Mouse (Mus musculus) forebrain, embryonic 14.5 days (tissue): ENCODE measurements around the gene Cntnap4. TPM values are rescaled to one million over a fixed set of nuclear protein-coding genes. Genes with fewer than 3 reads are reported as not detected.

Source experiments
- ATAC-seq: fragments of 200-750 bp; cut with Nextera tagmentation; 2 replicates; pipeline ENCODE4 v1.8.0; 2017; ENCODE audit warnings: mild to moderate bottlenecking, moderate library complexity
- DNase-seq: peaks from one replicate; pipeline ENCODE4 v3.0.0-alpha.2; 2015; ENCODE audit warnings: low spot score
- H3K27ac ChIP-seq: fragments of 300-500 bp; sonication (generic); 2 replicates; pipeline ENCODE4 v1.5.1; 2014; ENCODE audit warnings: low read depth, mild to moderate bottlenecking, control low read depth, low read length, moderate library complexity
- H3K27me3 ChIP-seq: fragments of 300-500 bp; sonication (generic); replicated peaks from 2 replicates; pipeline ENCODE4 v1.6.1; 2014; ENCODE audit warnings: low read length, control low read depth, mixed read lengths; ENCODE audit not compliant: control insufficient read depth, insufficient read depth
- H3K36me3 ChIP-seq: fragments of 300-500 bp; sonication (generic); 2 replicates; pipeline ENCODE4 v1.6.1; 2014; ENCODE audit warnings: low read length, control low read depth; ENCODE audit not compliant: control insufficient read depth, insufficient read depth
- H3K4me1 ChIP-seq: fragments of 300-500 bp; sonication (generic); 2 replicates; pipeline ENCODE4 v1.6.1; 2014; ENCODE audit warnings: antibody characterized with exemption, low read length, control low read depth; ENCODE audit not compliant: control insufficient read depth, insufficient read depth
- H3K4me2 ChIP-seq: fragments of 300-500 bp; sonication (generic); 2 replicates; pipeline ENCODE4 v1.6.1; 2014; ENCODE audit warnings: mild to moderate bottlenecking, control low read depth, low read length
- H3K4me3 ChIP-seq: fragments of 300-500 bp; sonication (generic); 2 replicates; pipeline ENCODE4 v1.5.1; 2014; ENCODE audit warnings: low read depth, low read length, control low read depth
- H3K9ac ChIP-seq: fragments of 300-500 bp; sonication (generic); 2 replicates; pipeline ENCODE4 v1.6.1; 2014; ENCODE audit warnings: mild to moderate bottlenecking, low read length, control low read depth, moderate library complexity
- H3K9me3 ChIP-seq: fragments of 300-500 bp; sonication (generic); replicated peaks from 2 replicates; pipeline ENCODE4 v1.6.1; 2016; ENCODE audit warnings: low read length, control low read depth, mixed read lengths; ENCODE audit not compliant: control insufficient read depth
- whole genome bisulfite sequencing: fragments of 180-500 bp; shearing (Covaris S2); extraction: QIAGEN DNeasy Blood & Tissue Kit; methylation state at CpG from one replicate; pipeline ENCODE4 v1.1.7; 2014; 5-methylcytosine and 5-hydroxymethylcytosine counted together
- polyA plus RNA-seq: library from polyadenylated mRNA; unstranded; fragments of >200 nt; fragmentation: Nextera tagmentation; extraction: Ambion mirVana; gene quantifications from 2 replicates; pipeline ENCODE4 v1.2.1, GENCODE M21; 2014

The Cntnap4 gene
- 9.8 and 13.9 TPM in 2 replicates for polyA plus RNA-seq

DNA sequence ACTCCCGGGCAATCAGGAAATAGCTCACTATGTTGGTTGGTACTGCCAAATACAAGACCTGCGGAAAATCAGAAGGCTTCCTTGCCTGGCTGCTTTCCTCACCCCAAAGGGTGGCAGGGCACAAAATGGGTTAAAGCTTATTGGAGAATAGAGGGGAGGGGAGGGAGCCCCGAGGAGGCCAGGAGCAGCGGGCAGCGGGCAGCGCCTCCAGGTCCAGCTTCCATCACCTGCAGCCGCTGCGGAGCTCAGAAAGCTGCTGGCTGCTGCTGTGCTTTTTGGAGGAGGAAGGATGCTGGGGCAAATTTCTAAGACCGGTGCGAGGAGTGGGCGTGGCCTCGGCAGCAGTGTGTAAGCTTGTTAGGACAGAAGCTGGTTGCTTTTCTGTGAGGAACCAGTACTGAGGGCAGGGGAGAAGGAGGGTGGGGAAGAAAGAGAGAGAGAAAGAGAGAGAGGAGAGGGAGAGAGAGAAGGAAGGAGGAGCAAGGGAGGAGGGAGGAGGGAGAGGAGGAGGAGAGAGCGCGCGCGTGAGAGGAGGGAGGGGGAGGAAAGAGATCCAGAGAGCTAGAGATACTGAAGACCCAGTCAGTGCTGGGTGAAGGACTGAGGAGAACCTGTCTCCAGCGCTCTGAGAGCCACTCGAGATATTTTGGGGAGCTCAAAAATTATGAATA is at the start of gene Cntnap4:
Gene Cntnap4, plus strand, starts transcription at position 573 of the 671 bp plus-strand sequence.
- WGBS = under 1% methylated on average over 18 of the region's 18 CpGs
- peak; percentile 81 for DNase-seq

DNA sequence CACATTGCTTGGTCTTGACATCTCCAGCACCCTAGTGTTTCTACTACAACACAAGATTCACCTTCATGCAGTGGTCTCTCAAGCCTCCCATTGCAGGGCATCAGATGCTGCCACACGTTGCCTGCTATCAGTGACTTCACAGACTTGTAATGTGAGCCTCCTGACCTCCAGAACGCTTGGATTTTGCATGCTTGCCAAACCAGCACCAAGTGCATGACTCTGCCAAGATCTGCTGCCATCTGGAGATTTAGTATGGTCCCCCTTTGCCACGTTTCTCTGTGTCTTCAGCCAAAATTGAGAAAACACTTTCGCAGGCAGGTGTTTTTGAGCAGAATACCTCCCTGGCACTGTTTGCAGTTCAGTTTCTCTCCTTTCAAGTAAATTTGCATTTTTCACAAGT is 12.5 kb upstream of the Cntnap4 start:
- no peak overlapping the region for H3K4me3 ChIP-seq
- H3K4me1 ChIP-seq = no peaks in the 10 kb centered on the region
- no peak overlapping the region for H3K9ac ChIP-seq
- peak; percentile 23 for DNase-seq
- no peak for ATAC-seq
- H3K36me3 ChIP-seq = no peaks in the 10 kb centered on the region
- 54% methylated on average over 4 of the region's 4 CpGs for WGBS
- H3K4me2 ChIP-seq = no peak overlapping the region
- H3K9me3 ChIP-seq = no peaks in the 10 kb centered on the region
- H3K27ac ChIP-seq = no peak overlapping the region
- H3K27me3 ChIP-seq = no peaks in the 10 kb centered on the region

More for the DNA sequence above, at the start of gene Cntnap4:
- peak; percentile 85 for ATAC-seq
- H3K36me3 ChIP-seq = no peaks in the 10 kb centered on the region
- H3K9me3 ChIP-seq = no peaks in the 10 kb centered on the region
- H3K9ac ChIP-seq = peak within 1 kb of the TSS; percentile 68
- H3K4me1 ChIP-seq = peaks cover 5% of the 10 kb centered on the region
- peak within 1 kb of the TSS; percentile 72 for H3K27ac ChIP-seq
- H3K27me3 ChIP-seq = no peaks in the 10 kb centered on the region
- peak within 1 kb of the TSS; percentile 63 for H3K4me2 ChIP-seq
- H3K4me3 ChIP-seq = peak within 1 kb of the TSS; percentile 52

- H3K27ac ChIP-seq = peak overlapping the region; percentile 27; the same call in 1 of the 2 replicates
- WGBS = 4% methylated on average over 6 of the region's 6 CpGs
Observed at GRCm38 (mm10) chr8:112570541-112570940, 698 bp downstream of the Cntnap4 start.

GRCm38 (mm10) chr8:112571337-112571904 is 1.6 kb downstream of the Cntnap4 start:
- Histone ChIP-seq H3K4me1 (peaks cover 5% of the 10 kb centered on the region), H3K27ac (no peak overlapping the region), H3K9me3 (no peaks in the 10 kb centered on the region), H3K4me3 (peak overlapping the region; percentile 52), H3K36me3 (no peaks in the 10 kb centered on the region), H3K4me2 (peak overlapping the region; percentile 63), H3K27me3 (no peaks in the 10 kb centered on the region), H3K9ac (0 out of 2 replicates have a peak overlapping the region, but pooled peaks have one; percentile 9)
- WGBS = 14% methylated on average over 9 of the region's 9 CpGs
- DNase-seq = peak; percentile 88
- ATAC-seq = peak; percentile 73

More at GRCm38 (mm10) chr8:112570541-112570940, 698 bp downstream of the Cntnap4 start:
- DNase-seq (peak; percentile 41), ATAC-seq (0 out of 2 replicates have a peak, but pooled peaks have one; percentile 33)
- H3K36me3 ChIP-seq = no peaks in the 10 kb centered on the region
- peak overlapping the region; percentile 68 for H3K9ac ChIP-seq
- H3K9me3 ChIP-seq = no peaks in the 10 kb centered on the region
- no peaks in the 10 kb centered on the region for H3K27me3 ChIP-seq
- peak overlapping the region; percentile 52 for H3K4me3 ChIP-seq
- peak overlapping the region; percentile 63 for H3K4me2 ChIP-seq
- peaks cover 5% of the 10 kb centered on the region for H3K4me1 ChIP-seq

DNA sequence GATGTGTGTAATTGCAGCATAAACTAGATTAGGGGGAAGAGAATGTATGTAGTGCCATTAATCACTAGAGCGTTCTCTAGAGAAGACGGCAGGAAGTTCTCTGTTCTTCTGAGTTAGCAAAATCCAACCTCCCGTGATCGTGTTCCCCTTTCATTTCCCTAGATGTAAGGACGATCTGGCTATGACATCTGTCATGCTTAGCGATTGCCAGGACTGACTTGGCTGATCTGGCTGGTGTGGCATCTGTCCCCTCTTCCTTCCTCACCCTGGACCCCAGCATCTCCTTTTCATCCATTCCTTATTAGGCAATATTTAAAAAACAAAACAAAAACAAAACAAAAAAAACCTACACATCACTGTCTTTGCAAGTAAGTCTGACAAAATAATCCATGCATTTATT is 11.6 kb downstream of the Cntnap4 start:
- 64% methylated on average over 6 of the region's 6 CpGs for WGBS
- Histone ChIP-seq H3K27ac (no peak overlapping the region), H3K27me3 (no peaks in the 10 kb centered on the region), H3K4me3 (no peak overlapping the region), H3K9me3 (no peaks in the 10 kb centered on the region), H3K36me3 (no peaks in the 10 kb centered on the region), H3K4me2 (no peak overlapping the region), H3K9ac (no peak overlapping the region), H3K4me1 (no peaks in the 10 kb centered on the region)
- DNase-seq (peak; percentile 51), ATAC-seq (no peak; the same call in 1 of the 2 replicates)

- H3K4me3 ChIP-seq = no peak overlapping the region
- no peak for ATAC-seq
- no peak overlapping the region for H3K27ac ChIP-seq
- no peak for DNase-seq
- H3K4me1 ChIP-seq = no peaks in the 10 kb centered on the region
- H3K9me3 ChIP-seq = no peaks in the 10 kb centered on the region
- no peak overlapping the region for H3K9ac ChIP-seq
- WGBS = 92% methylated on average over 2 of the region's 2 CpGs
- H3K4me2 ChIP-seq = no peak overlapping the region
- H3K27me3 ChIP-seq = no peaks in the 10 kb centered on the region
- H3K36me3 ChIP-seq = no peaks in the 10 kb centered on the region
Observed at GRCm38 (mm10) chr8:112583440-112583839, 13.6 kb downstream of the Cntnap4 start.

GRCm38 (mm10) chr8:112588357-112589051 is 18.7 kb downstream of the Cntnap4 start:
- Histone ChIP-seq H3K36me3 (no peaks in the 10 kb centered on the region), H3K9ac (no peak overlapping the region), H3K27me3 (no peaks in the 10 kb centered on the region), H3K4me2 (no peak overlapping the region), H3K4me3 (no peak overlapping the region), H3K9me3 (no peaks in the 10 kb centered on the region), H3K27ac (no peak overlapping the region), H3K4me1 (peaks cover 5% of the 10 kb centered on the region; the same call in 1 of the 2 replicates)
- 82% methylated on average over 8 of the region's 8 CpGs for WGBS
- no peak for DNase-seq
- no peak for ATAC-seq

- WGBS = 77% methylated on average over 14 of the region's 14 CpGs
- Histone ChIP-seq H3K36me3 (no peaks in the 10 kb centered on the region), H3K4me3 (no peak overlapping the region), H3K4me1 (peaks cover 5% of the 10 kb centered on the region; the same call in 1 of the 2 replicates), H3K9ac (no peak overlapping the region), H3K27me3 (no peaks in the 10 kb centered on the region), H3K9me3 (no peaks in the 10 kb centered on the region), H3K27ac (no peak overlapping the region), H3K4me2 (no peak overlapping the region)
- no peak for DNase-seq
- ATAC-seq = no peak
Observed at GRCm38 (mm10) chr8:112589052-112589389, 19.2 kb downstream of the Cntnap4 start.
